Mouse (Mus musculus) brain, embryonic 14.5 days (tissue): Measurements from ENCODE around the gene Ano10.

Source experiments
- CTCF ChIP-seq: fragments of 200-500 bp; IDR thresholded peaks from 2 replicates; pipeline ENCODE4 v1.5.1; 2012; ENCODE audit warnings: inconsistent platforms, mild to moderate bottlenecking, moderate library complexity, borderline replicate concordance; ENCODE audit not compliant: insufficient read depth, insufficient read length; ENCODE audit errors: extremely low read depth
- POLR2A ChIP-seq: fragments of 200-500 bp; IDR thresholded peaks from 2 replicates; pipeline ENCODE4 v1.6.1; 2012; ENCODE audit warnings: mild to moderate bottlenecking, inconsistent platforms, borderline replicate concordance; ENCODE audit not compliant: poor library complexity, insufficient read depth, insufficient read length, severe bottlenecking; ENCODE audit errors: extremely low read depth

GRCm38 (mm10) chr9:122219934-122220333 is 74.3 kb downstream of the Ano10 start:
- TF ChIP-seq POLR2A: no peak
- TF ChIP-seq CTCF: no peak
